Mouse (Mus musculus) B cell, adult (primary cell): ENCODE data around the gene Gm11564. TPM values are rescaled to one million over a fixed set of nuclear protein-coding genes. Genes with fewer than 3 reads are reported as not detected.

Experiments used
- total RNA-seq: library from RNA; stranded (reverse); gene quantifications from 4 replicates; pipeline ENCODE4 v1.2.4, GENCODE M21; 2023; ENCODE audit not compliant: inconsistent age

Gene Gm11564
- not detected in 4 replicates for total RNA-seq

GRCm38 (mm10) chr11:99815566-99815965, at the start of gene Gm11564:
Gene Gm11564, minus strand, starts transcription at chr11:99815666.

GRCm38 (mm10) chr11:99864176-99864575, 48.7 kb upstream of the Gm11564 start, which contains the start of gene Gm11559:
Gene Gm11559, plus strand, starts transcription at chr11:99864476.

GRCm38 (mm10) chr11:99857617-99858016, 42.2 kb upstream of the Gm11564 start, which contains the start of gene Gm11568:
Gene Gm11568, plus strand, starts transcription at chr11:99857917.

GRCm38 (mm10) chr11:99851508-99851907, 36.0 kb upstream of the Gm11564 start, which contains the start of gene Krtap4-16:
Gene Krtap4-16, minus strand, starts transcription at chr11:99851608.

GRCm38 (mm10) chr11:99837966-99838365, 22.5 kb upstream of the Gm11564 start, which contains the start of gene 2300003K06Rik:
Gene 2300003K06Rik, minus strand, starts transcription at chr11:99838066.

GRCm38 (mm10) chr11:99809792-99810191, 5.7 kb downstream of the Gm11564 start, which contains the start of gene Krtap4-13:
Gene Krtap4-13, minus strand, starts transcription at chr11:99809892.

GRCm38 (mm10) chr11:99804346-99804745, 11.1 kb downstream of the Gm11564 start, which contains the start of gene Gm11554:
Gene Gm11554, minus strand, starts transcription at chr11:99804446.

GRCm38 (mm10) chr11:99798832-99799231, 16.6 kb downstream of the Gm11564 start, which contains the start of gene Gm11569:
Gene Gm11569, minus strand, starts transcription at chr11:99798932.

GRCm38 (mm10) chr11:99793367-99793766, 22.1 kb downstream of the Gm11564 start, which contains the start of gene Gm11596:
Gene Gm11596, minus strand, starts transcription at chr11:99793467.

GRCm38 (mm10) chr11:99784900-99785299, 30.6 kb downstream of the Gm11564 start, which contains the start of gene Krtap4-9:
Gene Krtap4-9, plus strand, starts transcription at chr11:99785200.

GRCm38 (mm10) chr11:99780604-99781003, 34.9 kb downstream of the Gm11564 start, which contains the start of gene Krtap4-8:
Gene Krtap4-8, minus strand, starts transcription at chr11:99780704.

GRCm38 (mm10) chr11:99772813-99773212, 42.7 kb downstream of the Gm11564 start, which contains the start of gene Gm11595:
Gene Gm11595, minus strand, starts transcription at chr11:99772913.

Other genes starting within 250 kb of the Gm11564 start
- gene Krtap3-1, start 249.0 kb downstream of the Gm11564 start, total RNA-seq = not detected in 4 replicates
- not detected in 4 replicates for gene Krtap1-5, start 234.7 kb downstream of the Gm11564 start, total RNA-seq
- gene Krtap1-4, start 232.0 kb downstream of the Gm11564 start, total RNA-seq = not detected in 4 replicates
- gene Krtap1-3, start 224.3 kb downstream of the Gm11564 start, total RNA-seq = not detected in 4 replicates
- not detected in 4 replicates for gene Krtap9-3, start 217.6 kb downstream of the Gm11564 start, total RNA-seq
- gene Gm11938, start 212.4 kb downstream of the Gm11564 start, total RNA-seq = not detected in 4 replicates
- gene Gm11937, start 205.5 kb downstream of the Gm11564 start, total RNA-seq = not detected in 4 replicates
- not detected in 4 replicates for gene Krtap2-4, start 200.8 kb downstream of the Gm11564 start, total RNA-seq
- not detected in 4 replicates for gene Gm11562, start 195.2 kb downstream of the Gm11564 start, total RNA-seq
- not detected in 4 replicates for gene Krtap4-1, start 187.4 kb downstream of the Gm11564 start, total RNA-seq
- gene Krtap4-2, start 180.6 kb downstream of the Gm11564 start, total RNA-seq = not detected in 4 replicates
- not detected in 4 replicates for gene Krtap4-7, start 171.6 kb downstream of the Gm11564 start, total RNA-seq
- not detected in 4 replicates for gene Gm11555, start 165.4 kb downstream of the Gm11564 start, total RNA-seq
- not detected in 4 replicates for gene Gm11563, start 156.7 kb downstream of the Gm11564 start, total RNA-seq
- not detected in 4 replicates for gene Krtap4-6, start 149.7 kb downstream of the Gm11564 start, total RNA-seq
- gene Gm14190, start 124.9 kb downstream of the Gm11564 start, total RNA-seq = not detected in 4 replicates
- not detected in 4 replicates for gene Gm14180, start 81.4 kb downstream of the Gm11564 start, total RNA-seq
- not detected in 4 replicates for gene Gm11595, start 42.8 kb downstream of the Gm11564 start, total RNA-seq
- not detected in 4 replicates for gene Krtap4-8, start 35.0 kb downstream of the Gm11564 start, total RNA-seq
- not detected in 4 replicates for gene Krtap4-9, start 30.5 kb downstream of the Gm11564 start, total RNA-seq
- not detected in 4 replicates for gene Gm11596, start 22.2 kb downstream of the Gm11564 start, total RNA-seq
- gene Gm11569, start 16.7 kb downstream of the Gm11564 start, total RNA-seq = not detected in 4 replicates
- gene Gm11554, start 11.2 kb downstream of the Gm11564 start, total RNA-seq = not detected in 4 replicates
- not detected in 4 replicates for gene Krtap4-13, start 5.8 kb downstream of the Gm11564 start, total RNA-seq
- not detected in 4 replicates for gene 2300003K06Rik, start 22.4 kb upstream of the Gm11564 start, total RNA-seq
- not detected in 4 replicates for gene Krtap4-16, start 35.9 kb upstream of the Gm11564 start, total RNA-seq
- not detected in 4 replicates for gene Gm11568, start 42.3 kb upstream of the Gm11564 start, total RNA-seq
- gene Gm11559, start 48.8 kb upstream of the Gm11564 start, total RNA-seq = not detected in 4 replicates
- not detected in 4 replicates for gene Krtap9-1, start 57.7 kb upstream of the Gm11564 start, total RNA-seq
- gene Gm11567, start 63.5 kb upstream of the Gm11564 start, total RNA-seq = not detected in 4 replicates
- gene Krtap31-1, start 92.3 kb upstream of the Gm11564 start, total RNA-seq = not detected in 4 replicates
- not detected in 4 replicates for gene Gm11565, start 99.1 kb upstream of the Gm11564 start, total RNA-seq
- not detected in 4 replicates for gene Krtap31-2, start 120.6 kb upstream of the Gm11564 start, total RNA-seq
- gene Krtap9-5, start 132.8 kb upstream of the Gm11564 start, total RNA-seq = not detected in 4 replicates
- not detected in 4 replicates for gene Krtap29-1, start 163.4 kb upstream of the Gm11564 start, total RNA-seq
- not detected in 4 replicates for gene Krtap16-1, start 170.9 kb upstream of the Gm11564 start, total RNA-seq
- not detected in 4 replicates for gene Krtap17-1, start 178.3 kb upstream of the Gm11564 start, total RNA-seq
- not detected in 4 replicates for gene Krt33a, start 200.5 kb upstream of the Gm11564 start, total RNA-seq
- not detected in 4 replicates for gene Krt33b, start 214.2 kb upstream of the Gm11564 start, total RNA-seq
- gene Krt34, start 225.9 kb upstream of the Gm11564 start, total RNA-seq = not detected in 4 replicates
- not detected in 4 replicates for gene Krt31, start 234.9 kb upstream of the Gm11564 start, total RNA-seq